Mouse (Mus musculus) midbrain, embryonic 10.5 days (tissue): ENCODE measurements at regions not wholly inside any gene's neighbourhood (a gene's known extent, or its start where the extent isn't known, plus 50 kb on each side); places are given as distances from the start of the nearest gene placed in this dataset.

Experiments
- DNase-seq: peaks from one replicate; pipeline ENCODE4 v3.0.0-alpha.2; 2017; ENCODE audit warnings: low spot score
- H3K27ac ChIP-seq: fragments of 300-500 bp; sonication (generic); replicated peaks from 2 replicates; pipeline ENCODE4 v1.5.1; 2016; ENCODE audit warnings: mild to moderate bottlenecking
- H3K27me3 ChIP-seq: fragments of 300-500 bp; sonication (generic); 2 replicates; pipeline ENCODE4 v1.6.1; 2016; ENCODE audit warnings: low read depth, mild to moderate bottlenecking; ENCODE audit not compliant: poor library complexity, severe bottlenecking
- H3K36me3 ChIP-seq: fragments of 300-500 bp; sonication (generic); 2 replicates; pipeline ENCODE4 v1.6.1; 2016; ENCODE audit warnings: mild to moderate bottlenecking, moderate library complexity
- H3K4me1 ChIP-seq: fragments of 300-500 bp; sonication (generic); 2 replicates; pipeline ENCODE4 v1.6.1; 2016
- H3K4me3 ChIP-seq: fragments of 300-500 bp; sonication (generic); 2 replicates; pipeline ENCODE4 v1.5.1; 2016; ENCODE audit warnings: mild to moderate bottlenecking, moderate library complexity
- H3K9me3 ChIP-seq: fragments of 300-500 bp; sonication (generic); replicated peaks from 2 replicates; pipeline ENCODE4 v1.6.1; 2016; ENCODE audit warnings: mild to moderate bottlenecking
- WGBS: fragments of 180-500 bp; shearing (Covaris S2); methylation state at CpG from one replicate; pipeline ENCODE4 v1.1.7; 2016; 5-methylcytosine and 5-hydroxymethylcytosine counted together

DNA sequence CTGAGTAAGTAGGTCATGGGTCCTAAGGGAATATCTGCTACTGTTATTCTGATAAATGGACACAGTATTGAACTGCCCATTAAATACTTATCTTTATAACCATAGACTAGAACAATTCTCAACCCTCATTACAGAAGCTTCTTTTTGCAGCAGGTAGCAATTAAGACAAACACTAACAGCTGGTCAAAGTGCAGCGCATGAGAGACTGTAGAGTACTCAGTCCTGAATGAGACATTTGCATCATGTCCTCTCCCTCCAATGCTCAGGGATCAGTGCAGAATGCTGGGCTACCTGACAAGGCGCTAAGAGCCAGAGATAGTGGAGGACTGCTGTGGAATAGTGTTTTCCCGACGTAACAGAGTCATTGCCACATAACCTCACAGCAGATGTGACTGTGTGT is 162.5 kb upstream of the Prep start:
- DNase-seq, result no peak
- H3K4me3 ChIP-seq, result no peak overlapping the region
- no peaks in the 10 kb centered on the region for H3K36me3 ChIP-seq
- no peaks in the 10 kb centered on the region for H3K27me3 ChIP-seq
- no peak overlapping the region for H3K27ac ChIP-seq
- no peaks in the 10 kb centered on the region; the same call in 1 of the 2 replicates for H3K9me3 ChIP-seq
- 97% methylated on average over 4 of the region's 4 CpGs for WGBS
- no peaks in the 10 kb centered on the region for H3K4me1 ChIP-seq

DNA sequence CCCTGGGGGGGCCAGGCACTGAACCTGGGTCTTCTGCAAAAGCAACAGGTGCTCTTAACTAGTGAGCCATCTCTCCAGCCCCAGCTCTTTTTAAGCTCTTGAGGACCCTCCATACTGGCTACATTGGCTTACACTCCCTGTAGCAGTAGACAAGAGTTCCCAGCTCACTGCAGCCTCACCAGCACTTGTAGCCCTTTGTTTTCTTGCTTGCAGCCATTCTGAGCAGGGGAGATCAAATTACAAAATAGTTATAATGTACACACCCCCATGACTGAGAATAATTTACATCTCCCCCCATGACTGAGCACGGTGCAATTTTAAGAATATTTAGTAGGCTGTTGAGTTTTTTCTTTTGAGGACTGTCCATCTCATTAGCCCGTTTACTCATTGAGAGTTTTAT is 165.8 kb upstream of the Prep start:
- H3K27ac ChIP-seq, result no peak overlapping the region
- H3K9me3 ChIP-seq, result no peaks in the 10 kb centered on the region; the same call in 1 of the 2 replicates
- H3K4me3 ChIP-seq, result no peak overlapping the region
- no peaks in the 10 kb centered on the region for H3K36me3 ChIP-seq
- H3K4me1 ChIP-seq, result no peaks in the 10 kb centered on the region
- 88% methylated on average over 2 of the region's 2 CpGs for WGBS
- no peaks in the 10 kb centered on the region for H3K27me3 ChIP-seq
- DNase-seq, result no peak

DNA sequence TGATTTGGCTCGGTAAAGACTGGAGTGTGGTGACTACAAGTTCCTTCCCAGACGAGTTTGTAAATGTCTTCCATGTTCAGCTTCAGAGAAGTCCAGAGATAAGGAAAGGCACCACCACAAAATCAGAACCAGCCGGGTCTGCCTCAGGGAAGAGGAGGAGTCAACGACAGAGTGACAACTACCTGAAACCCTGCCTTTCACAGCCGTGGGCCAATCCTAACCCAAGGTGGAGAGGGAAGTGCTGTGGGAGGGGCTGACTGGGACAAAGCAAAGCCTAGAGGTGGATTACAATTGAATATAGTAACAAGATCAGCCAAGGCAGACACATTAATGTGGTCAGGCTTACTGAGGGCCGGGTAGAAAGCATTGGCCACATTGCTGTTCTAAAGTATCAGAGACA is 174.9 kb upstream of the Prep start:
- Histone ChIP-seq H3K9me3 (no peaks in the 10 kb centered on the region), H3K27ac (no peak overlapping the region), H3K4me3 (no peak overlapping the region), H3K4me1 (peaks cover 5% of the 10 kb centered on the region), H3K27me3 (no peaks in the 10 kb centered on the region), H3K36me3 (no peaks in the 10 kb centered on the region)
- whole genome bisulfite sequencing, result 64% methylated on average over 6 of the region's 6 CpGs
- no peak for DNase-seq

DNA sequence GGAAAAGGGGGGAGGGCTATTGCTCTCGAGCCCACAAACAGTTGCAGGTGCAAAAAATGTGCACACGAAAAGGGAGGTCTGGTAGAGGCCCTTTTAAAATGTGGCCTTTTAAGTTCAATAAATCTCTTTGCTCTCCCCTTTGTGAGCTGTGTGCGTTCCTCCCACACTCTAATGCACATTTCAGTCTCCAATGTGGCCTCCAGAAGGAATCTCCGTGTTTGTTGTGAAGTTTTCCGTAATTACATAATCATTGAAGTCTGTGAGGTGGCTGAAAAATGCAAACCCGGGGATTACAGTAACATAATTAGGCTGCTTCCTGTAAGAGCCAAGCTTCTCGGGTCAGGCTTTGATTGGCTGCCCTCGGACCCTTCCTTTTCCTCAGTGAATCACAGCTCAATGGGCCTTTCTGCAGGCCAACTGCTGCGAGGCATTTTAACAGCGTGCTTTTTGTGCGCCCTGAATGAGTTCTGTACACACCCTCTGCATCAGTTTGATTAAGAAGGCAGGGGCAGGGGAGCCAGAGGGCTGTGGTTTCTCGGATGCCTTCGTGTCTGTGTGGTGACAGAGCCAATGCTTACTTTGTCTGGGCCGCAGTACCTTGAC is 179.8 kb upstream of the Prep start:
- Histone ChIP-seq H3K27ac (peak overlapping the region; percentile 28; the same call in 1 of the 2 replicates), H3K4me3 (no peak overlapping the region), H3K4me1 (peaks cover 8% of the 10 kb centered on the region), H3K27me3 (no peaks in the 10 kb centered on the region; the same call in 1 of the 2 replicates), H3K9me3 (no peaks in the 10 kb centered on the region), H3K36me3 (no peaks in the 10 kb centered on the region)
- DNase-seq, result peak; percentile 14
- WGBS, result 49% methylated on average over 14 of the region's 14 CpGs

DNA sequence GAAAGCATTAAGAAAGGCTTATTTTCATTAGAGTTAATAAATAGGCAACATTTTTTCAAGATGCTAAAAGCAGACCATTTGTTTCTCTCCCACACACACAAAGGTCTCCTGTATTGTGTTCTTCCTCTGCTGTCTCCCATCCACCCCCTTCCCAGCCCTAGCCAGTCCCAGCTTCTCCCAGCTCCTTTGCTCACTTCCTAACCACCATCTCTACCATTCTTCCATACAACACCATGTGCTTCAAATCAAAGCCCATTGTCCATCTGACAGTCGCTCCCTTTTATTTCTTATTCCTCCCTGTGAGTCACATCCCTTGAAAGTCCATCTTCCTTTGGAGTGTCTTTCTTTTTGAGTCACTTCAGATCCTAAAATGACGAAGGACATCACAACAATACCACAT is 185.0 kb upstream of the Prep start:
- H3K9me3 ChIP-seq, result no peaks in the 10 kb centered on the region
- 78% methylated on average over 2 of the region's 2 CpGs for WGBS

DNA sequence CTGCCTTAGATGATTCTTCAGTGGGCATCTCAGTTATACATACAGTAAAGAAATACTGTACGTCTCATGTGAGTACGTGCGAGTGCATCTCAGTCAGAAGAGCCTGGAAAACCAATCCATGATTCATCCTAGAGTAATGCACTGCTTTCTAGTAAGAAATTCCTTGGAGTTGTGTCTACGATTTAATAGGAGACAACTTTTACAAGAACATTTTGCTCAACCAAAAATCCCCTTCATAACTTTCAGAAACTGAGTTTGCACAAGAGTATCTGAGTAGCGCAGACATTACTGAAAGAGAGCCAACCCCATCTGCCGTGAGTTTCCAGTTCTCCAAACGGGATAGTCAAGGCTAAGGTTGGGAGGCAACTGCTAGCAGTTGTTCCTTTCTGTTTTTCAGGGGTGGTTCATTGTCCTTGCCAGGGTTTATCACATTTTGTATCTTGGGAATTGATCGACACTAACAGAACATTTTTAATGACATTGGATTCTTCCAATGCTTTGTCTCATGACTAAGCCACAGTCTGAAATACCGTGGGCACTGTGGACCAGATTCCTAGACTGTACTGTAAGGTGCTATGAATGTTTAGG is 189.8 kb upstream of the Prep start:
- DNase-seq, result no peak
- Histone ChIP-seq H3K9me3 (no peaks in the 10 kb centered on the region), H3K36me3 (no peaks in the 10 kb centered on the region), H3K4me3 (no peak overlapping the region), H3K27ac (no peak overlapping the region), H3K4me1 (no peaks in the 10 kb centered on the region), H3K27me3 (no peaks in the 10 kb centered on the region)
- WGBS, result 94% methylated on average over 9 of the region's 9 CpGs

More for the DNA sequence above, 185.0 kb upstream of the Prep start:
- H3K27ac ChIP-seq, result no peak overlapping the region
- H3K4me1 ChIP-seq, result peaks cover 2% of the 10 kb centered on the region
- H3K27me3 ChIP-seq, result no peaks in the 10 kb centered on the region; the same call in 1 of the 2 replicates
- H3K36me3 ChIP-seq, result no peaks in the 10 kb centered on the region
- no peak overlapping the region for H3K4me3 ChIP-seq
- DNase-seq, result no peak

DNA sequence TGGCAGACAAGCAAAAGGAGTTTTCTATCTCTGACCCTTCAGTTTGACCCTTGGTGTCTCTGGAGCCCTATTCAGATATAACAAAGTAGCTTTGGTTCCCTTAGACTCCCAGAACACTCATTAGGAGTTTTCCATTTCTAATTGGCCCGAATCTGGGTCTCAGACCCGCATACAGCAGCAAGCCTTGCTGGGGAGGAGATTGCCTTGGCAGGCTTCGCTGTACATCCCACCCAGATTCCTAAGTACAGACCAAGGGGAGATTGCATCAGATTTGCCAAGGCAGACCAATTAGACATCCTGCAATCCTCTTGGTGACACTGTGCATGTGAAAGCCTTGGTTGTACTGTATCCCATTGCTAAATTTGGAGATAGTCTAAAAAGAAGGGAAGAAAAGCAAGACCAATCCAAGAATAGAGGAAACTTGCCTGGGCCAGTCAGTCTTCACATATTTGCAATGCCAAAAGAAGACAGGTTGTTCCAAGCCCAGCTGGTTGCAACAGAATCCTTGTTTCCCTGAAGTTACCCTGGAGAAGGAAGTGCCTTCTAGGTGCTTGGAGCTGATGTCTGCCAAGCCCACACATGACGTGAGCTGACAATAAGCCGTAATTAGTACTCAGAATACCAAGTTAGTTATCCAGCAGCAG is 193.2 kb upstream of the Prep start:
- WGBS, result 89% methylated on average over 5 of the region's 5 CpGs
- H3K4me1 ChIP-seq, result no peaks in the 10 kb centered on the region
- H3K36me3 ChIP-seq, result no peaks in the 10 kb centered on the region
- H3K4me3 ChIP-seq, result no peak overlapping the region
- no peaks in the 10 kb centered on the region for H3K27me3 ChIP-seq
- no peak overlapping the region for H3K27ac ChIP-seq
- no peaks in the 10 kb centered on the region for H3K9me3 ChIP-seq
- DNase-seq, result no peak

DNA sequence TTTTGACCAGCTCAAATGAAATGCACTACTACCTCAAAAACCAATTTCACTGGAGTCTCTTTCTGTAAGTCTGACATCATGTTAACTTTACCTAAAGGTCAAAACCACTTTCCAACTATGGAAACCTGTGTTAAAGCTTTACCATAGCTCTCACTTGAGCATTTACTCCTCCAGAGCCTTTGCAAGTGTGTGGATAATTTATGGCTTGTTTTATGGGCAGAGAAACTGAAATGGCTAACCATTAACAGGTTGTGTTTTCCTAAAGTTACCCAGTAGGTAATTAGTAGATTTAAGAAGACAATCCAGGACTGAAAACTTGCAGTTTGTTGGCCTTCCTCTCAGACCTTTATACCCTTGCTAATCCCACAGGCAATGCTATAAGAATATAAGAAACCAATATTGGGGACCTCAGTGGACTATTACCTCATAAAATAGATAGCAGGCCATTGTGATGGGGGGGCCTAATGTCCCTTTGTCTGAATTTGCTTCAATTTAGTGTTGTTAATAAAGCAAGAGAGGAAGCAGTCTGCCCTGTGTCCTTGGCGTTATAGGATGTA is 202.7 kb upstream of the Prep start:
- H3K36me3 ChIP-seq, result no peaks in the 10 kb centered on the region
- WGBS, result 100% methylated on average over 1 of the region's 1 CpGs
- no peak overlapping the region for H3K4me3 ChIP-seq

DNA sequence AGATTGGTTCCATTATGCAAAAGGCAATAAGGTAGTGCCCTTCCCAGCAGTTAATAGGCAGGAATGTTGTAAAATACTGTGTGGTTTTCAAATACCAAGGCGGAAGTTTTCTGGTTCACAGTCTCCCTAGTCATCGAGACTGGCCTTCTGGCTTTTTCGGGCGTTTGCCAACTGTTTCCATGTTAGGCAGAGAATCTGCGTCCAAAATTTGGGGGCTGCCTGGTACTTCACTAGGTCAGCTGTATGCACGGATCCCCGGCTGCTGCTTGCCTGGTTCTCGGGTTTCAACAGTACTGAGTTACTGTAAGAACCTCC is 204.7 kb upstream of the Prep start:
- WGBS, result 82% methylated on average over 8 of the region's 8 CpGs
- Histone ChIP-seq H3K9me3 (no peaks in the 10 kb centered on the region), H3K4me3 (no peak overlapping the region), H3K36me3 (no peaks in the 10 kb centered on the region), H3K4me1 (peaks cover 12% of the 10 kb centered on the region; the same call in 1 of the 2 replicates), H3K27ac (no peak overlapping the region), H3K27me3 (no peaks in the 10 kb centered on the region)
- DNase-seq, result no peak

More for the DNA sequence above, 202.7 kb upstream of the Prep start:
- Histone ChIP-seq H3K4me1 (peaks cover 7% of the 10 kb centered on the region; the same call in 1 of the 2 replicates), H3K27ac (no peak overlapping the region), H3K9me3 (no peaks in the 10 kb centered on the region), H3K27me3 (no peaks in the 10 kb centered on the region)
- DNase-seq, result no peak

DNA sequence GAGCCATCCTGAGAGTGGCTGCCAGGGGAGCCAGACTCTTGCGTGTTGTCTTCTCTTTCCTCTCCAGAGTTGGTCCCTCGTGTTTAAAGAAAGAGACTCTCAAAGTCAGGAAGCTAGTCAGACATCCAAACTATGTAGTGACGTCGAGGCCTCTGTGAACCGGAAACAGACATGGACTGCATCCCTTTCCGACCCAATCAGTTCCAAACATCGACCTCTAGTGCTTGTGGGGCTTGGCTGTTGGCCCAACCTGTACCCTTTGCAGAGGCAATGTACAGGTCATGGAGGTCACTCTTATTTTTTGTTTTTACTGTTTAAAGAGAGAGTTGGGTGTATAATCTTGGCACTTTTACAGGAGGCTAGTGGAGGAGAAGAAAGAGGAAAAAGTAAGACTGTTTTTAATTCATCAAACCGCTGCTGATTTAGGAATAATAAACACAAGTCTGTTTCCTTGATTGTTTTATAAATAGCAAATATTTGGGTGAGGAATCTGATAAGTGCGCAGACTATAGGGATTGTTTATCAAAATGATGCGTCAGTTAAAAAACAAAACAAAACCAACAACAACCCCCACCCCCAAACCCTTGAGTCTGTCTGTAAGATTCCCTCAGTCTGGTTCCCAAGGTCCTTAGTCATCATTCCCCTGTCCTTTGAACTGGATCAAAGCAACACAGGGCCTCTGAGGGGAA is 205.2 kb upstream of the Prep start:
- Histone ChIP-seq H3K27ac (no peak overlapping the region), H3K27me3 (no peaks in the 10 kb centered on the region), H3K9me3 (no peaks in the 10 kb centered on the region), H3K4me1 (peaks cover 12% of the 10 kb centered on the region; the same call in 1 of the 2 replicates), H3K36me3 (no peaks in the 10 kb centered on the region), H3K4me3 (no peak overlapping the region)
- 83% methylated on average over 10 of the region's 10 CpGs for WGBS
- no peak for DNase-seq

DNA sequence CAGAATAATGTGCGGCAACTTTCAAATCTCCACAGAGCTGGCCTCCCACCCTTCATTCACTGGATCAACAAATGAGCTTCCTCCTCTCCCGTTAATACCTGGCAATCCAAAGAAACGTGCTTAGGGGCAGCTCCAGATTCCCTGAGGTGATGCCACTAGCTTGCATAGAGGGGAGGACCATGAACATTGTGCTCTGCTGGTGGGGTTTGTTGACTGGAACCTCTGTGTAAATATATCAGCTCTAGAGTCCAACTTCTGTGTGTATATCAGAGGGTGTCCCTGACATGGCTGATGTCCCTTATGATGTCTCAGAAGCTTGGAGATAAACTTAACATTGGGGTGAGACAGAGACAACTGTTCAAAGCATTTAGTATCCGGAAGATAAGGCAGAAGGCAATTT is 209.6 kb upstream of the Prep start:
- no peaks in the 10 kb centered on the region for H3K9me3 ChIP-seq
- H3K4me3 ChIP-seq, result no peak overlapping the region
- DNase-seq, result no peak
- H3K27me3 ChIP-seq, result no peaks in the 10 kb centered on the region
- peaks cover 12% of the 10 kb centered on the region; the same call in 1 of the 2 replicates for H3K4me1 ChIP-seq
- 77% methylated on average over 4 of the region's 4 CpGs for WGBS
- no peak overlapping the region for H3K27ac ChIP-seq
- no peaks in the 10 kb centered on the region for H3K36me3 ChIP-seq

DNA sequence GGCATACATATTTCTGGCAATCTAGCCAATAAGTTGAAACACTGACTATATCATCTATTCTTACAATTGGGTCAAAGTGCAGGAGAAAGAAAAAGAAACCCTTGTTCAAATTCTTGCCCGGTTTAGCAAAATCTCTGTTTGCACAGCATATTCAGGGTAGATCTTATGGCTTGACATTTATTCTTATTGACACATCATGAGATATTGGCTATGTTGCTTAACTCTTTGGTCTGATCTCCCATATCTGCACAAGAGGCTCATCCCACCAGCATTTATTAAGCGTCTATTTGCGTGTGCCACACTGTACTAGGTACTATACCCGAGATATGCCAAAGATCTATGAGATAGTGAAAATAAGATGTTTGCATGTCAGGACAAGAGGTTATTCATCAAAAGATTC is 212.9 kb upstream of the Prep start:
- 97% methylated on average over 4 of the region's 4 CpGs for WGBS
- Histone ChIP-seq H3K36me3 (no peaks in the 10 kb centered on the region), H3K27me3 (no peaks in the 10 kb centered on the region)

More for the DNA sequence above, 212.9 kb upstream of the Prep start:
- Histone ChIP-seq H3K4me3 (no peak overlapping the region), H3K9me3 (no peaks in the 10 kb centered on the region), H3K27ac (no peak overlapping the region), H3K4me1 (0 out of 2 replicates have a peak, but pooled peaks cover 5% of the 10 kb centered on the region)
- no peak for DNase-seq
